Mouse (Mus musculus) neural tube, postnatal 0 days (tissue): ENCODE measurements around the gene Cyp2a12. TPM values are rescaled to one million over a fixed set of nuclear protein-coding genes. Genes with fewer than 3 reads are reported as not detected.

Source experiments
- polyA plus RNA-seq: library from polyadenylated mRNA; unstranded; fragments of >200 nt; fragmentation: Nextera tagmentation; extraction: Ambion mirVana; gene quantifications from 2 replicates; pipeline ENCODE4 v1.2.1, GENCODE M21; 2015

Gene Cyp2a12
- not detected in 2 replicates for polyA plus RNA-seq

GRCm38 (mm10) chr7:27028789-27029188 is at the start of gene Cyp2a12:
Cyp2a12 (plus strand) TSS chr7:27029081.

Other genes with a start within 250 kb of the Cyp2a12 start
- not detected in 2 replicates for gene Cyp2g1, start 220.2 kb upstream of the Cyp2a12 start, polyA plus RNA-seq
- 0.19 TPM in 1 of 2 replicates, not detected in the other for gene Cyp2a5, start 193.8 kb upstream of the Cyp2a12 start, polyA plus RNA-seq
- not detected in 2 replicates for gene Cyp2a22, start 89.7 kb upstream of the Cyp2a12 start, polyA plus RNA-seq
- not detected in 2 replicates for gene Cyp2f2, start 90.8 kb downstream of the Cyp2a12 start, polyA plus RNA-seq
- 0.19 and 0.41 TPM in 2 replicates for gene Cyp2t4, start 124.6 kb downstream of the Cyp2a12 start, polyA plus RNA-seq
- 83.1 and 87.9 TPM in 2 replicates for gene Egln2, start 137.7 kb downstream of the Cyp2a12 start, polyA plus RNA-seq
- 130 and 136 TPM in 2 replicates for gene Rab4b, start 149.8 kb downstream of the Cyp2a12 start, polyA plus RNA-seq
- gene Gm21983, start 152.0 kb downstream of the Cyp2a12 start, polyA plus RNA-seq: not detected in 2 replicates
- 59.5 and 67.0 TPM in 2 replicates for gene Mia, start 152.1 kb downstream of the Cyp2a12 start, polyA plus RNA-seq
- 2.1 and 2.3 TPM in 2 replicates for gene BC024978, start 166.7 kb downstream of the Cyp2a12 start, polyA plus RNA-seq
- 131 and 145 TPM in 2 replicates for gene Snrpa, start 167.2 kb downstream of the Cyp2a12 start, polyA plus RNA-seq
- 5.0 and 5.6 TPM in 2 replicates for gene Itpkc, start 199.6 kb downstream of the Cyp2a12 start, polyA plus RNA-seq
- gene Coq8b, start 203.9 kb downstream of the Cyp2a12 start, polyA plus RNA-seq: 16.1 and 16.7 TPM in 2 replicates
- 57.0 and 57.6 TPM in 2 replicates for gene Numbl, start 229.4 kb downstream of the Cyp2a12 start, polyA plus RNA-seq